Mouse (Mus musculus): ENCODE measurements around the gene Pde4d. TPM values are rescaled to one million over a fixed set of nuclear protein-coding genes. Genes with fewer than 3 reads are reported as not detected.
"Not testable (repeated sequence)": the region's sequence is repeated elsewhere in the genome, so short reads cannot be mapped to it uniquely, and the experiment has no call there.

Pde4d gene
- total RNA-seq, 2 experiments from 2014 or later: 26.1 to 30.2 TPM

DNA sequence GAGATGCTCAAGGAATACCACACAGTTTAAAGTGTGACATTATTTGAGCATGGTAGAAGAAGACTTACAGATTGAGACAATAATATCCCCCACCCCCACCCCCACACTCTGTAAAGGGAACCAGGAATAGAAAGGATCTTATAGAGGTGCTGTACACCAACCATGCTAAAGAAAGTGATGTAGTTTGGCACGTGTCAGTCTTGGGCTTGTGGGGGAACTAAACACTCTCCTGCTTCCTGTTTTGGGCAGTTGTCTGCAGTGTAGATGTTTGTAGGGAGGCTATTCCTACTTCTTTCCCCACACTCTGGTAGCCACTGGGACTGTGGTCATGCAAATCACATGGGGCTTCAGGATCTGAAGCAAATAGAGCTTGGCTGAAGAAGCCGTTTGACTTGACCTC, 236.5 kb downstream of the Pde4d start:
- DNase-seq (ENCODE audit: low spot score in 2 of 2): no peak

DNA sequence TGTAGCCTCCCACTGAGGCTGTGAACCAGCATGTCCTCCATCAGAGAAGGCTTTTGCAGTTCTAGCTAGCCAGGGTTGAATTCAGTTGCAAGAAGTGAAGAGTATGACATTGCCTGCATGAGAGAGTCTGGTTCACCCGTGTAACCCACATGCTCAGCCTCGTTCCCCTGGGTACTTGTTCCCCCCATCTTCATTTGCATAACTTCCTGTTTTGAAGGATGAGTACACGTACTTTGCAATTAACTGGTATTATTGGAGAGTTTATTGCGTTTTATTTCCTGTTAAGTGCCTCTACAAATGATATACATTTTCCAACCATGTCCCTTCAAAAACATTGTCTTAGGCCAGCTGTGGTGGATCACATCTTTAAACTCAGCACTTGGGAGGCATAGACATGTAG, 237.1 kb downstream of the Pde4d start:
- no peak for DNase-seq (ENCODE audit: low spot score in 2 of 2)

DNA sequence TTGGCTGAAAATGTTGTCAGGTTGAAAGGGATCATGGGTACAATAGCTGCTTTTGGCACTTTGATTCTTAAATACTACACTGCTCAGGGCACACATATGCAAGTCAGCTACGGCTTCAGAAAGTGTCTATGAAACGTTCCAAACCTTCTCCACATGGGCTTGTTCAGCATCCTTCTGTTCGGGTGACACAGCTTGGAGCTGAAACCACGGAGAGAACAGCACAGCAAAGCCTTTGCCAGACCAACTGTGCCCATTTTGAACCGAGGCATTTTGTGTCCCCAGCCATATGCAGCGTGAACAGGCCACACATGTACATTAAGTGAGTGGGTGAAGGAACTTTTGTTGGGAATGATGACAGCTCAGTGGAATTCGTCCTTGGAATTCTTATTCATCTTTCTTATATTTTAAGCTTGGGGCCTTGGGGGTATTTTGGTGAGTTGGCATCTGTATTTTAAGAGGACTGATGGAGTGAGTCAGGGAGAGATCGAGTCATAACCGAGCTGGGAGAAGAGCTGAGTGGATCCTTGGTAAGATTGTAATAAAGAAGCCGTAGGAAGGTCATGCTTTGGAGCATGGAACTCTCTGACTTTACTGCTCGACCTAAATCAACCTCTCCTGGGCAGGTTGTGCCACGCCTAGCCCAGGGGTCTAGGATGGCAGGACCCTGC, 243.3 kb downstream of the Pde4d start:
- no peak for DNase-seq (ENCODE audit: low spot score in 2 of 2)

GRCm38 (mm10) chr13:108705441-108705840, 255.7 kb downstream of the Pde4d start:
- no peak for DNase-seq (ENCODE audit: low spot score in 2 of 2)

DNA sequence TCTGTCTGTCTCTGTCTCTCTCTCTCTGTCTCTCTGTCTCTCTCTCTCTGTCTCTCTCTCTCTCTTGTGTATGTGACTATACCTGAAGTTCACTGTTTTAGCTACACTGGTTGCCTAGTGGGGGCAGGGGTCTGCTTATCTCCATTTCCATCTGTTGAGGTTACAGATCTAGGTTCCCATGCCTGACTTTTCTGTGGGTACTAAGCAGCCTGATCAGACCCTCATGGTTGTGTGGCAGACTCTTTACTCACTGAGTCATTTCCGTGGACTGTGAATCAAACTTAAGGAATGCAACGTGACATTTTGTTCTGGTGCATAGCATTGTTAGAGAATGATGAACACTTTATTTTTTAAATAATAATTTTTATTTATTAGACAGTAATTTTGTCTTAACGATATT, 264.3 kb downstream of the Pde4d start:
- no peak for DNase-seq (ENCODE audit: low spot score in 2 of 2)

DNA sequence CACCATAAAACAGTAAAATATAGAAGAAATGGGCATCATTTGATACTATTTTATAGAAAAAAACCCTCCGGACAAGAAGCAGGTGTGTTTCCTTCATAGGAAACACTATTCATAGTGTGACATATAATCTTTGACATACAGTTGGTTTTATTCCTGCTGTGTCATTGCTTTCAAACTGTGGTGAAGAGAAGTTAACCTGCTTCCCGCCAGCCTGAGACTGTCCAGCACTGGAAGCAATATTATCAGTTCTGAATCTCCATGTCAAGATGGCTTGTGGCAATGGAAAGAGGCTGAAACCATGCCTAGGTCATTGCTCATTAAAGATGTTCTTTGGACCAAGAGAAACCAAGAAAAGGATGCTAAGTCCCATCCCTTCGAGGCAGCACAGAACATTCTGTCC, 265.3 kb downstream of the Pde4d start:
- DNase-seq (ENCODE audit: low spot score in 2 of 2): no peak

DNA sequence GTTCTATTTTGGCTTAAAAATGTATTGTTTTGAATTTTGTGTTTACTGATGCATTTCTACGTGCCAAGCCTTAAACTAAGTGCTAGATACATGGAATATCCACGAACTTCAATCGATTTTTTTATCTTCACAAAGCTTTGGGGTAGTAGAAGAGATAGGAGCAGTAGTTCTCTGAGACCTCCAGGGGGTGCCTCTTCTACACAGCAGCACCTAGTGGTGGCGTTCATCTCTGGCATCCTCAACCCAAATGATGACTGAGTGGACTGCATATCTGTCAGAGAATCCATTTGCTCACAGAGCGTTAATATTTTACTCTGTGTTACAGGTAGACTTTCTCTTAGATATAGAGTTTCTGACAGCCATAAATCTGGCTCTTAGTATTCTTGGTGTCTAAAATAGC, 272.5 kb downstream of the Pde4d start:
- DNase-seq (ENCODE audit: low spot score in 2 of 2): peak in 1 of 2 experiments; percentile 8

- DNase-seq (ENCODE audit: low spot score in 2 of 2): not testable (repeated sequence)
Observed at GRCm38 (mm10) chr13:108734356-108734755, 284.6 kb downstream of the Pde4d start.

DNA sequence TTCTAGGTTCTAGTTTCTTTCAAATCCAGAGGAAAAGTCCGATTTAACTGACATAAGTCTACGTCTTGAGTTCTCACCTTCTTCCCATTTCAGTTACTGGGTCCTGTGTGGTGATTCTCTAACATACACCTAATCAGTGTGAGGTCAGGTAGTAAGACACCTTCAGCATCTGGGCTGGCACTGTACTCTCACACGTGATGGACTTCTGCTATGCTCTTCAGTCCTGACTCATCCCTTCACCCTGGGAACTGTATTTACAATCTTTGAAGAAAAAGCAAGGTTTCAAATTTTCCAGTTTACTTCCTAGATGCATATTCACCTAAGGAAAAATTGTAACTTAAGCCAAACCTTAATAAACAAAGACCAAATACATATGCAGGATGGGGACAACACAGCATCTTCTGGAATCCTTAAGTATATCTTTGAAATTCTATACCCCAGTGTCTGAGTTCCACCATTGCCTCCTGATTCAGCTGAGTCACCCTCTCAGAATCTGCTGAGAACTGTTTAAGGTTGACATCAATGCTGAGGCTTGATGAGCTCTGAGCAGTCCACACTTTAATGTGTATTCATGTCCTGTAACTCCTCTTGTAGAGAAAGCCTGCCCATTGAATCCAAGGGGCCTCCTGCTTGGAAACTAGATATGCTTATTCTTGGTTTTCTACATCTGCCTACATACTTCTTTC, 301.6 kb downstream of the Pde4d start:
- DNase-seq (ENCODE audit: low spot score in 2 of 2): no peak

GRCm38 (mm10) chr13:108757477-108757876, 307.7 kb downstream of the Pde4d start:
- DNase-seq (ENCODE audit: low spot score in 2 of 2): no peak

- DNase-seq (ENCODE audit: low spot score in 2 of 2): no peak
Observed at GRCm38 (mm10) chr13:108758331-108758730, 308.6 kb downstream of the Pde4d start.

GRCm38 (mm10) chr13:108759140-108759539, 309.4 kb downstream of the Pde4d start:
- DNase-seq (ENCODE audit: low spot score in 2 of 2): no peak

DNA sequence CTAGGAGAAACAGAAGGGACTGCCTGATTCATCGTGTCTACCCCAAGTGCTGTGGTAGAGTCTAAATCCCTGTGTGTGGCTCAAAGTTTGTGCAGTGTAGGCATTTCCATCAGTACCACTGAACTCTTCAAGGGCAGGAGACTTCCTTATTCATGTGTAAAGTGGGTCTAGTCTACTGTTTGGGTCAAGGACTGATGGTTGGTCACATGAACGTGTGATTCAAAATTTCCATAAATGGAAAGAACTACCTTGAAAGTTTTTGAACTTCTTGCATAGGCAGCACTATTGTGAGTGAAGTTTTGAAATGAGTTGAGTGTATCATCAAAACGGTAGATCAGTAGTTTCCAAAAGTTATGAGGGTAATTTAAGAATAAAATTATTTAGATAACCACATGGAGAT, 313.5 kb downstream of the Pde4d start:
- DNase-seq (ENCODE audit: low spot score in 2 of 2): no peak

- DNase-seq (ENCODE audit: low spot score in 2 of 2): no peak
Observed at GRCm38 (mm10) chr13:108766020-108766727, 316.4 kb downstream of the Pde4d start.

DNA sequence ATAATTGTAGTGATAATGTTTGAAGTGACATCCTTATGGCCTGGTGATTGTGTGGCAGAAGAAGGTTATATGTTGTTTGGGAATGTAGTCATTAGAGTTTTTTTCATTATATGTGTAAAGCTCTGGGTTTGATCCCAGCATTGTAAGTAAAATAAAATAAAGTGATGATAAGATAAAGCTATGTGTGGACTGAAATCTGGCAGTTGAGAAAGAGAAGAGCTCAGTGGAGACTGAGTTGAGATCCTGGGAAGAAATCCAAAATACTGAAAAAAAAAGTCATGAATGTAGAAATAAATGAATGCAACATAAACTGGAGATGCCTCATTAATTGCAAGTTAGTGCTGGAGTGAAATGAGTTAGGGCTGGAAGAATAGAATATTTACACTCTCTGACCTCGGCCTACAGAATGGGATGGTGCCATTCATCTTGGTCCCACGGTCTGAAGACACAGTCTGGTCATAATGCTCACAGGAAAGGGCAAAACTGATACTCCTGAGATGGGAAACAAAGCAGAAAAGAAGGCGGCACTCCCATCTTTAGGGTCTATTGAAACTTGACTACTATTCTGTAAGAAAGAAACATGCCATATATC, 319.8 kb downstream of the Pde4d start:
- DNase-seq (ENCODE audit: low spot score in 2 of 2): no peak

- DNase-seq (ENCODE audit: low spot score in 2 of 2): no peak
Observed at GRCm38 (mm10) chr13:108772386-108772785, 322.6 kb downstream of the Pde4d start.

- no peak for DNase-seq (ENCODE audit: low spot score in 2 of 2)
Observed at GRCm38 (mm10) chr13:108774981-108775380, 325.2 kb downstream of the Pde4d start.

DNA sequence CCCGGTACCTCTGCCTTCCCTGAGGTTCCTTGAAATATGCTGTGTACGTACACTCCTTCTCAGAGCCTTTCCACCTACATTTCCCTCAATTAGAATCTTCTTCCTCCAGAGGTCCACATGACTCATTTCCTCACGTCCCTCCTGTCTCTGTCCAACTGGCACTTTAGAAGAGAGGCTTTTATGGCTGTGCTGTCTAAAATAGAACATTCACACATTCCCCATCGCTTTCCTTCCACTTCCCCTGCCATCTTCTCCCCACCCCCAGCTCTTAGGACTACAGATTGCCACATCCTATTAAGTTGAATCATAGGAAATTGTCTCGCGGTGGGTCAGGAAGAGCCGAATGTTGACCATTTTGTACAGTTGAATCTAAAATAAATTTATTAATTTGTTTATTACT, 326.1 kb downstream of the Pde4d start:
- DNase-seq (ENCODE audit: low spot score in 2 of 2): no peak

GRCm38 (mm10) chr13:108797620-108798019, 347.9 kb downstream of the Pde4d start:
- not testable (repeated sequence) for DNase-seq (ENCODE audit: low spot score in 2 of 2)

DNA sequence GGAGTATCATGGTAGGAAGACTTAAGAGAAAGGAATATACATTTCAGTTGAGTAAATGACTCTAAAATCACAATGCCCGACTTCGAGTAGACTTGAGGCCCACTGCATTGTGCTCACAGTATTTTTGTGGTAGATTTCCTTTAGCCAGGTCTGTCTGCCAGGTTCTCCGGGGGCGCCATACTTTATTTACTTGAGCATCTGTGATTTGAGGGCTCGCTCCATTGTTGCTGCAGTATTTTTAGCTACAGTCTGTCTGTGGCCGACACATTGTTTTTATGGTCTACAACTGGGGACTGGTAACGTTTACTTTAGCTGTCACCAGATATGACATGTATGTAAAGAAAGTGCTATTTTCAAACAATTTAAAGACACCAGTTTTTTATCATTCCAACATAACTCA, 359.4 kb downstream of the Pde4d start:
- DNase-seq (ENCODE audit: low spot score in 2 of 2): no peak

DNA sequence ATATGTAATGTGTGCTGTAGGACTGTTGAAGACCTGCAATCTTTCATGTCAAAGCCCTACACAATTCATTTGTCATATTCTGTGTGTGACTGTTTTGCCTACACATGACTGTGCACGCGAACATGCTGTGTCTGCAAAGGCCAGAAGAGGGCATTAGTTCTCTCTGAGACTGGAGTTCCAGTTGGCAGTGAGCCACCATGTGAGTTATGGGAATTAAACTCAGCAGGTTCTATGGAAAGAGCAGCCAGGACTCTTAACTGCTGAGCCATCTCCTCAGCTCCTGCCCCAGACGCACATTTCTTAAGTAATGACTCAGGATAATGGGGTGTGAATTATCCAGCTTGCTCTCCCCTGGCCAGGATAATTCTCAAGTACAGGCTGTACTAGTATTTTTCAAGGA, 363.2 kb downstream of the Pde4d start:
- peak in 1 of 2 experiments; percentile 22 for DNase-seq (ENCODE audit: low spot score in 2 of 2)

DNA sequence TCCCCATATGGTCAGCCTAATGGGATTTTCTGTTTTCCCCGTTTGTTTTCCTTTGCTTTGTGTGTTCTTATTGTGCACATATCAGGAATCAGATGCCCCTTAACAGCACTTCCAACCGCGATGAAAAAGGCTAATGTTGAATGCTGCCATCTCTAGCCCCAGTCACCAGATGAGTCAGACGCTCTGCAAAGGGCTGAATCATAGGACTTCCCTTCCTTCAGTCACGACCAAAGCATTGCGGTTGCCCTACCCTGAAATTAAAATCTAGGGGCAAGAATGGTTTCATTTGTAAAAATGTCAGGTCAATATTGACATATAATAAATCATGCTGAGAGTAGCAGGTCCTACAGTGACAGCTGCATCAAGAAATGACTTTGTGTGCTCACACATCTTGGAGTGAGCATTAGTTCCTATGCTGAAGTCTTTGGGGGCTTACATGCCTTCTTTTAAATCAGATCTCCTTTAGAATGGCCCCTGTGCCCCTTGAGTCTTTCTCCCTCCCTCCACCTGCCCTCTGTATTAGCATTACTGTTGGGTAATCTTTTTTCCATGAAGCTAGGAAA, 370.2 kb downstream of the Pde4d start:
- DNase-seq (ENCODE audit: low spot score in 2 of 2): no peak

Measured in adrenal gland, postnatal 4 days (tissue).